Mouse (Mus musculus) hindbrain, embryonic 13.5 days (tissue): ENCODE results near the gene Slc17a2. TPM values are rescaled to one million over a fixed set of nuclear protein-coding genes. Genes with fewer than 3 reads are reported as not detected.

Source experiments
- ATAC-seq: fragments of 200-750 bp; cut with Nextera tagmentation; 2 replicates; pipeline ENCODE4 v1.8.0; 2017; ENCODE audit warnings: moderate TSS enrichment; ENCODE audit not compliant: low FRiP score
- H3K27ac ChIP-seq: fragments of 300-500 bp; sonication (generic); 2 replicates; pipeline ENCODE4 v1.5.1; 2015; ENCODE audit warnings: inconsistent platforms, mild to moderate bottlenecking, moderate library complexity
- H3K27me3 ChIP-seq: fragments of 300-500 bp; sonication (generic); 2 replicates; pipeline ENCODE4 v1.6.1; 2015; ENCODE audit warnings: mild to moderate bottlenecking, inconsistent platforms
- H3K36me3 ChIP-seq: fragments of 300-500 bp; sonication (generic); 2 replicates; pipeline ENCODE4 v1.6.1; 2015; ENCODE audit warnings: mild to moderate bottlenecking, inconsistent platforms
- H3K4me1 ChIP-seq: fragments of 300-500 bp; sonication (generic); replicated peaks from 2 replicates; pipeline ENCODE4 v1.6.1; 2015; ENCODE audit warnings: inconsistent platforms
- H3K4me2 ChIP-seq: fragments of 300-500 bp; sonication (generic); 2 replicates; pipeline ENCODE4 v1.6.1; 2015; ENCODE audit warnings: inconsistent platforms, mild to moderate bottlenecking, moderate library complexity
- H3K4me3 ChIP-seq: fragments of 300-500 bp; sonication (generic); 2 replicates; pipeline ENCODE4 v1.5.1; 2015; ENCODE audit warnings: mild to moderate bottlenecking, inconsistent platforms
- H3K9ac ChIP-seq: fragments of 300-500 bp; sonication (generic); 2 replicates; pipeline ENCODE4 v1.6.1; 2015; ENCODE audit warnings: mild to moderate bottlenecking, inconsistent platforms
- H3K9me3 ChIP-seq: fragments of 300-500 bp; sonication (generic); 2 replicates; pipeline ENCODE4 v1.6.1; 2016; ENCODE audit warnings: inconsistent platforms
- WGBS: fragments of 180-500 bp; shearing (Covaris S2); methylation state at CpG from one replicate; pipeline ENCODE4 v1.1.7; 2015; 5-methylcytosine and 5-hydroxymethylcytosine counted together
- polyA plus RNA-seq: library from polyadenylated mRNA; unstranded; fragments of >200 nt; fragmentation: Nextera tagmentation; extraction: Ambion mirVana; gene quantifications from 2 replicates; pipeline ENCODE4 v1.2.1, GENCODE M21; 2015

Slc17a2 gene
- polyA plus RNA-seq, 1 experiment from 2014 or later: not detected

DNA sequence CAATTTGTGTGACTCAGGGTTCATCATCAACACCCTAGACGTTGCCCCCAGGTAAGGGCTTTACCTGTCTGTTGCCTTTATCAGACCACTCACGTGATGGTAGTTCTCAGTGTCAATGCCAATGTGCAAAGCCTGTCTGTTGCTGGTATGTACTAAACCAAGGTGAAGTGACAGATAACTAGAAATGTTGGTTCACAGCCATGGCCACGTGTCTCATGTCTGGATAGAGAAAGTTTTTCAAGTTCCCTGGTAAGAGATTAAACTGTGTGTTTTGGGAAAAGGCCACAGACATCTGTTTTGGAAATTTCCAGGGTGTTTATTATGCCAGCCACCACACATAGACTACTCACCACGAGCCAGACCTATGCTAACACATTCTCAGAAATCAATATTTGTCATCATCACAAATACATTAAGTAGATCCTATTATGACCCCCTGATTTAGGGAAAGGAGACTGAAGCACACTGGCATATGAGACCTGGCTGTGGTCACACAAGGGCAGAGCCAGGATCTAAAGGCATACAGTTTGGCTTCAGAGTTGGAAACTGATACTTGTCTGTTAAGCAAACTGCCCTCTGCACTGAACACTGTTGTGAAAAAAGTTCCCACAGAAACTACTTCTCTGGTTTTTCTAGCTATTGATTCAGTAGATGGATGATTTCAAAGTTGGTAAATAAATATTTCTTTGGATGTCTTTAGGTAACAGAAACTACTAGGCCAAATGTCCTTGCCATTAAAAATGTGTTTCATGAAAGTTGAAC lies 13.6 kb downstream of the Slc17a2 start:
- no peak overlapping the region for H3K4me3 ChIP-seq
- no peak overlapping the region for H3K4me2 ChIP-seq
- H3K9me3 ChIP-seq: no peaks in the 10 kb centered on the region
- no peaks in the 10 kb centered on the region for H3K4me1 ChIP-seq
- H3K27me3 ChIP-seq: no peaks in the 10 kb centered on the region
- 76% methylated on average over 4 of the region's 4 CpGs for WGBS
- H3K9ac ChIP-seq: no peak overlapping the region
- H3K27ac ChIP-seq: no peak overlapping the region
- ATAC-seq: no peak
- no peaks in the 10 kb centered on the region for H3K36me3 ChIP-seq

DNA sequence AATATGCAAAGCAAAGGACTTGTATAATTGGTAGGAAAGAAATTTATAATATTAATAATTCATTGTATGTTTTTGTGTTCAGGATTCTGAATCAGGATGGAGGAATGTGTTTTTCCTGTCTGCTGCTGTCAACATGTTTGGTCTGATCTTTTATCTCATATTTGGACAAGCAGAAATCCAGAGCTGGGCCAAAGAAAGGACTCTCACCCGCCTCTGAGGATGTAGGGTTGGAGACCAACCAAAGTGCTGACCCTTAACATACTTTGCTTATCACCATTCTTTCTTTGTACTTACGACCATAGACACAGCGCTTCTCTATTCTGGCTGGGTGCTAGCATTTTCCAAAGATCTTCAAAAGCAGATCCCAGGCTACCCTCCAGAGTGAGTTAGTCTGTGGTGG lies 15.4 kb downstream of the Slc17a2 start:
- WGBS: 90% methylated on average over 3 of the region's 3 CpGs

DNA sequence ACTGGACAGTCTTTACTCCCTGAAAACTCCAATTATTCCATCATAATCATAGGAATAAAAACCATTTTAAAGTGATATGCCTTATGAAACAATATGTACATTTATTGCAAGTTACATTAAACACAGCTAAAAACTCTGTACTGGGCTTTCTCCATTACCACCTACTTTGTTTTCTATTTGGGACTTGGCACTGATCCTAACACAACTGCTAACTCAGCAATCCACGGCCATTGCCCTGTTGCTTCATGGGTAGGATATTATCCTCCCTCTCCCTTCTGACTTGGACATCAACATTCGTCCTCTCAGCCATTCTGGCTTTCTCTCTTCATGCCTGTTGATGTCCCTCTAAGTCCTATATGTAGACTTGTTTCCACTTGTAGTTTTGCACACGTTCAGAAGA lies 19.8 kb downstream of the Slc17a2 start:
- Histone ChIP-seq H3K4me2 (no peak overlapping the region), H3K9me3 (no peaks in the 10 kb centered on the region), H3K27ac (no peak overlapping the region), H3K36me3 (no peaks in the 10 kb centered on the region), H3K4me3 (no peak overlapping the region), H3K9ac (no peak overlapping the region), H3K27me3 (no peaks in the 10 kb centered on the region), H3K4me1 (no peaks in the 10 kb centered on the region)
- 81% methylated on average over 3 of the region's 3 CpGs for WGBS
- ATAC-seq: no peak

More for the DNA sequence above, 15.4 kb downstream of the Slc17a2 start:
- ATAC-seq: no peak
- H3K27ac ChIP-seq: no peak overlapping the region
- H3K4me2 ChIP-seq: no peak overlapping the region
- H3K9ac ChIP-seq: no peak overlapping the region
- H3K4me1 ChIP-seq: no peaks in the 10 kb centered on the region
- no peaks in the 10 kb centered on the region for H3K9me3 ChIP-seq
- H3K27me3 ChIP-seq: no peaks in the 10 kb centered on the region
- no peak overlapping the region for H3K4me3 ChIP-seq
- H3K36me3 ChIP-seq: no peaks in the 10 kb centered on the region

DNA sequence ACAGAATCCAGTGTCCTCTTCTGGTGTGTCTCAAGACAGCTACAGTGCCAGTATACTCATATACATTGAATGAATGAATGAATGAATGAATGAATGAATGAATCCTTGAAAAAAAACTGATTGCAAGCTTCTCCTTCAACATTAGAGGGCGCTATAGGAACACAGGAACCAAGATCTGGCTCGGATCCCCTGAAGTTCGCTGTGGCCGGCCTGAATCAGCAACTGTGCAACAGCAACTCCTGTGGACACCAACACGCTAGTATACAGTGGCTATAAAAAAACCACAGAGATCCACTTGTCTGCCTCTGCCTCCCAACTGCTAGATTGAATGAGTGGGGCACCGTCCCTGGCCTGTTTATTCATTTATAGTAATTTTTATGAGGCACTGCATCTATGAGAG lies 26.3 kb downstream of the Slc17a2 start:
- Histone ChIP-seq H3K36me3 (no peaks in the 10 kb centered on the region), H3K4me2 (no peak overlapping the region), H3K4me3 (no peak overlapping the region), H3K27me3 (no peaks in the 10 kb centered on the region), H3K4me1 (no peaks in the 10 kb centered on the region), H3K9ac (no peak overlapping the region), H3K27ac (no peak overlapping the region), H3K9me3 (no peaks in the 10 kb centered on the region)
- 12% methylated on average over 6 of the region's 6 CpGs for WGBS
- no peak for ATAC-seq

DNA sequence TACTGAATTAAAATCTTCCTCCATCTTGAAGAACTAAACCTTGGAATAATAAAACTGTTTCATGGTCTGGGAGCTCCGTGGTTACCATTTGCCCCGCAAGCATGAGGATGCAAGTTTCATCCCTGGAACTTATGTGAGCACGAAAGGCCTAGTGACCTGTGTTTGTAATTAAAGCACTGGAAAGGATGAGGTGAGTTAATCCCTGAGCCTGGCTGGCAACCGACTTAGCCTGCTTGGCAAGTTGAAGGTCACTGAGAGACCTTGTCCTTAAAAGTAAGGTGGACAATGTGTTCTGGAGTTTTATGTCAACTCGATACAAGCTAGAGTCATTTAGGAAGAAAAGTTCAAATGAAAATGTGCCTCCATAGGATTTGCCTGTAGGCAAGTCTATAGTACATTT lies 28.0 kb downstream of the Slc17a2 start:
- Histone ChIP-seq H3K27me3 (no peaks in the 10 kb centered on the region), H3K4me1 (no peaks in the 10 kb centered on the region), H3K27ac (no peak overlapping the region), H3K36me3 (no peaks in the 10 kb centered on the region), H3K4me3 (no peak overlapping the region), H3K4me2 (no peak overlapping the region), H3K9ac (no peak overlapping the region), H3K9me3 (no peaks in the 10 kb centered on the region)
- ATAC-seq: no peak
- 95% methylated on average over 5 of the region's 5 CpGs for WGBS

DNA sequence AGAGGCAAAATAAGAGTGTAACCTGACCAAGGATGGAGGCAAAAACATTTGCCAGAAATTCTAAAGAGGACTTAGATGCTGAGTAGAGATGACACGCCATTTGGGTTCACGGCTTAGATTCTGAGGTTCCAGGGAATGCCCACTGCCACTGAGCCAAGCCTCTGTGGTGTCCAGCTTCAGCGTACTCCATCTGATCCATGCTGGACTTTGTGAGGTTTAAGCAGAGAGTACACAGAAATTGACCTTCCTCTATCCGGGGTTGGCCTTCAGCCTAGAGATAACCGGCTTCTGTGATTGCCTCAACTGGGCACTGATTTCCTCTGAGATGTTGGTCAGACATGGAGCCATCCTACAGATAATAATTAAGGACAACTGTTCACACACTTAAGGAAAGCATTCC lies 29.8 kb downstream of the Slc17a2 start:
- no peak for ATAC-seq
- WGBS: 97% methylated on average over 5 of the region's 5 CpGs

DNA sequence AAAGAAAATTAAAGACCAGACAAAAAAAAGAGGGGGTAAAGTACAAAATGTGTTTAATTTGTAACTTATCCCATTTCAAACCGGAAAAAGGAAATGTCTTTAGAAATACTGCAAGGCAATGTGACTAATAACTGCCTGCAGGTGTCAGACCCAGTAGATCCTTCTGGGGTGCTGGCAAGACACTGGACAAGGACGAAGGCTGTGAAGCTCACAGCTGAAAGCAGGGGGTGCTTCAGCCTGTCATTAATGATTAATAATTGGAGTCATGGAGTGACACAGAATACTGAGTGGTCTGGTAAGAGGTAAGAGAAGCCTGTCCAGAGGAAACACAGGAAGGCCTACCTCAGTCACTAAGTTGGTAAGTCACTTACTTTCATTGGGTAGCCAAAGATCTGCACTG lies 32.5 kb downstream of the Slc17a2 start, which contains the start of gene Slc17a3:
Slc17a3 (plus strand) TSS at position 127 of the 400 bp plus-strand sequence.
- WGBS: 82% methylated on average over 2 of the region's 2 CpGs
- ATAC-seq: no peak

More for the DNA sequence above, 29.8 kb downstream of the Slc17a2 start:
- Histone ChIP-seq H3K36me3 (no peaks in the 10 kb centered on the region), H3K4me2 (no peak overlapping the region), H3K9ac (no peak overlapping the region), H3K4me3 (no peak overlapping the region), H3K27me3 (no peaks in the 10 kb centered on the region), H3K9me3 (no peaks in the 10 kb centered on the region), H3K4me1 (no peaks in the 10 kb centered on the region), H3K27ac (no peak overlapping the region)

DNA sequence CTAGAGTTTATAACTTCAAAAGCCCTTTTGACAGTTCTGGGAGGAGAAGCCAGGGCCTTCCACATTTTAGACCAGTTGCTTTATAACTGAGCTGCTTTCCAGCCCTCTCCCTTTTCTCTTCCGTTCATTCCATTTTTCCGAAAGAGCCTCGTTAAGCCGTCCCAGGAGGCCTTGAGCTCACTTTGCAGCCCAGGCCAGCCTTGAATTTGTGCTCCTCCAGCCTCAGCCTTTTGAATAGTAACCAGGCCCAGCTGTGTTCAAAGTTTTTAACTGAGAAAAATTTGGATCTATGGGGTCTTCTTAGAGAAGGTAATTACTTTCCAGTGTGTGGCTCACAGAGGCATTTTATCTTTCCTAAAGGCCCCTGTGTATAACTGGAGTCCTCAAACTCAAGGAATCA lies 39.1 kb downstream of the Slc17a2 start:
- no peak for ATAC-seq
- no peaks in the 10 kb centered on the region for H3K4me1 ChIP-seq
- 76% methylated on average over 4 of the region's 4 CpGs for WGBS
- H3K36me3 ChIP-seq: no peaks in the 10 kb centered on the region
- H3K9ac ChIP-seq: no peak overlapping the region
- H3K27ac ChIP-seq: no peak overlapping the region
- no peaks in the 10 kb centered on the region for H3K27me3 ChIP-seq
- no peak overlapping the region for H3K4me2 ChIP-seq
- no peaks in the 10 kb centered on the region for H3K9me3 ChIP-seq
- no peak overlapping the region for H3K4me3 ChIP-seq

More for the DNA sequence above, 32.5 kb downstream of the Slc17a2 start, which contains the start of gene Slc17a3:
- Histone ChIP-seq H3K9me3 (no peaks in the 10 kb centered on the region), H3K4me2 (no peak within 1 kb of the TSS), H3K4me1 (no peaks in the 10 kb centered on the region), H3K9ac (no peak within 1 kb of the TSS), H3K4me3 (no peak within 1 kb of the TSS), H3K36me3 (no peaks in the 10 kb centered on the region), H3K27me3 (no peaks in the 10 kb centered on the region), H3K27ac (no peak within 1 kb of the TSS)

DNA sequence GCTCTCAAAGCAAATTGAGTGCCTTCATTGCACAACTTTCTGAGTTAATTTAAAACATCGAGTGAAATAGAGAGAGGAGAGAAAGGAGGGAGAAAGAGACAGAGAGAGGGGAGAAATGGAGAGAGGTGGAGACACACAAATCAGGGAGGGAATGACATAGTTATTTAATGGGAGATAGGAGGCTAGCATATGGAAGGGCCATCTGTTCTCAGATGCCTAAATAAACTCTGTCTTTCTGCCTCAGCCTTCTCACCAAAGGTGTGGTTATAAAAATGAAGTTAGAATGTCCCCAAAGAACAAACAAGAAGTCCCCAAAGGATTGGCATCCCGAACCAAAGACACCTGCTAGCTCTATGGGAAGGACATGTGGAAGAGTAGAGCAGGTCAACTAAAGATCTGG lies 42.5 kb downstream of the Slc17a2 start:
- 80% methylated on average over 2 of the region's 2 CpGs for WGBS
- Histone ChIP-seq H3K4me2 (no peak overlapping the region), H3K36me3 (no peaks in the 10 kb centered on the region), H3K4me1 (0 out of 2 replicates have a peak, but pooled peaks cover 2% of the 10 kb centered on the region), H3K27me3 (no peaks in the 10 kb centered on the region), H3K4me3 (no peak overlapping the region), H3K9me3 (no peaks in the 10 kb centered on the region), H3K27ac (no peak overlapping the region), H3K9ac (no peak overlapping the region)
- ATAC-seq: no peak

DNA sequence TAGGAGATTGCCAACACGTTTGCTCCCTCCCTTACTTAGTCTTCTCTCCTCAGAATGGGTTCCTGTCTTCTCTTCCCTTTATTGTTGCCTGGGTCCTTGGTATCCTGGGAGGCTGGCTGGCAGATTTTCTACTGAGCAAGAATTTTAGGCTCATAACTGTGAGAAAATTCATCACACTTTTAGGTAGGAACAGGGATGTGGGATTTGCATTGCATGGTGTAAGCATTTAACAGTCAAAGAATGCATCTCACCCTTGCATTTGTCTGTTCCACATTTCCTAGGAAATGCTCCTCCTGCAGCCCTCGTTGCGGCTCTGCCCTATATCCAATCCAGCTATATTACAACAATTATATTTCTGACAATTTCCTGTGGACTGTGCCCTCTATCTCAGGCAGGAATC lies 49.6 kb downstream of the Slc17a2 start:
- no peaks in the 10 kb centered on the region for H3K36me3 ChIP-seq

DNA sequence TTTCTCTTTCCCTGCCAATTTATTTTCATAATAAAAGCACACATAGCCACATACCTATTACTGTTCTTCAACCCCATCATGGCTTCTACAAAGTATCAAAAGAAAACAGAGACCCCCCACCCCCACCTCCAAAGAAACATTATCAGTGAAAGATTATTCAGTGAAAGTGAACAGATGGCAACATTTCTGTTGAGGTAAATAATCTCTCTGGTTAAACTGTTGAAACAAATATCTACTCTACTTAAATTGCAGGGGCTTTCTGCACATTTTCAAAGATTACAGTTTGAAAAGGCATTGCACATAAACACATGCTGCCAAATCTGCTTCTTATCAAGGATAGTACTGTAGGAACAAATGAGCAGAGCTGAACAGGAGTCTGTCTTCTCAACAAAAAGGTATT lies 55.0 kb downstream of the Slc17a2 start:
- H3K4me2 ChIP-seq: no peak overlapping the region
- H3K9ac ChIP-seq: no peak overlapping the region
- no peaks in the 10 kb centered on the region for H3K27me3 ChIP-seq
- ATAC-seq: no peak
- H3K4me3 ChIP-seq: no peak overlapping the region
- H3K27ac ChIP-seq: no peak overlapping the region
- H3K4me1 ChIP-seq: no peaks in the 10 kb centered on the region
- H3K36me3 ChIP-seq: no peaks in the 10 kb centered on the region
- H3K9me3 ChIP-seq: no peaks in the 10 kb centered on the region

More for the DNA sequence above, 49.6 kb downstream of the Slc17a2 start:
- ATAC-seq: no peak
- H3K27ac ChIP-seq: no peak overlapping the region
- H3K4me3 ChIP-seq: no peak overlapping the region
- no peaks in the 10 kb centered on the region for H3K9me3 ChIP-seq
- 67% methylated on average over 3 of the region's 3 CpGs for WGBS
- no peak overlapping the region for H3K4me2 ChIP-seq
- H3K27me3 ChIP-seq: no peaks in the 10 kb centered on the region
- H3K4me1 ChIP-seq: 0 out of 2 replicates have a peak, but pooled peaks cover under 1% of the 10 kb centered on the region
- no peak overlapping the region for H3K9ac ChIP-seq

DNA sequence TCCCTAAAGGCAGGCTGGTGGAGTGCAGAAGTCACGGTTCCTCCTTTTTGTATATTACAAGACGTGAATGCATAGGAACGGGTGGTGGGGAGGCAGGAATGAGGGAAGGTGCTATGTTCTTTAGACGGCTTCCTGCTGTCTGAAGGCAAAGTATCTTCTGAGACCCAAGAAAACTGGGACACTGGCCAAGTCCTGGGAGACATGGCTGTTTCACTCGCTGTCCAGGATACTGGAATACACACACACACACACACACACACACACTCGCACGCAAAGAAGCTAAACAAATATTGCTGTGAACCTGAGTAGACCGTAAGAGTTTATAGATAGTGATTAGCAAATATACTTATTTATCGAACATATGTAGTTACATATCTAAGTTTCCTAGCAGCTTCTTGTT lies 57.9 kb downstream of the Slc17a2 start:
- H3K27ac ChIP-seq: no peak overlapping the region
- H3K4me2 ChIP-seq: no peak overlapping the region
- no peak overlapping the region for H3K9ac ChIP-seq
- H3K27me3 ChIP-seq: no peaks in the 10 kb centered on the region
- H3K4me3 ChIP-seq: no peak overlapping the region
- 84% methylated on average over 9 of the region's 9 CpGs for WGBS
- no peak for ATAC-seq
- H3K36me3 ChIP-seq: no peaks in the 10 kb centered on the region
- H3K4me1 ChIP-seq: no peaks in the 10 kb centered on the region
- H3K9me3 ChIP-seq: no peaks in the 10 kb centered on the region

DNA sequence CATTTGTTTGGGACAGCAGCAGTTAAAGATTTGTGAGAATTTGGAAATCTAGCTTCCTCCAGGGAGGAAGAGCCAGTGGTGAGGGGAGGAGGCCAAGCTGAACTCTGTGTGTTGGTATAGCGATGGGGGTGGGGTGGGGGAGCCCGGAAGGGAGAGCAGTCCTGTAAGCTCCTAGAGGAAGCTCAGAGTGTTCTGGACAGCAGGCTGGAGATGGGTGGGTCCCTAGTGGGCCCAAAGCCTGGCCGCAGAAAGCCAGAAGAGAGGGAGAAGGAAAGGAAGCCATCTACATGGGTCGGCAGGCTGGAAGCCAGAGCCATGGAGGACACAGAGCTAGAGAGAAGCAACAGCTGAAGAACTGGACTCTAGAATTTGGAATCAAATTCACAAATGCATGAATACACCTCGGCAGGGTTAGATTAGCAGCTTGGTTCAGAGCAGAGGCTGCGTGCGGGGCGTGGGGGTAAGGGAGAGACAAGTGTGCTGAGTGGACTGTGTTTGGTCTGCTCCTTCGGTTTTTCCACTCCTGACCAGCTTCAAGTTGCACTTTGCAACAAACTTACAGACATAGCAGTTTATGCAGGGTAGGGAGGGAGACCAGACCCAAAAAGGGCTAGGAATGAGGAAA lies 59.4 kb downstream of the Slc17a2 start:
- H3K27ac ChIP-seq: no peak overlapping the region
- no peak overlapping the region for H3K4me2 ChIP-seq
- ATAC-seq: no peak
- no peaks in the 10 kb centered on the region for H3K27me3 ChIP-seq
- no peak overlapping the region for H3K9ac ChIP-seq
- no peaks in the 10 kb centered on the region for H3K9me3 ChIP-seq
- no peaks in the 10 kb centered on the region for H3K4me1 ChIP-seq
- H3K4me3 ChIP-seq: no peak overlapping the region
- H3K36me3 ChIP-seq: no peaks in the 10 kb centered on the region
- 87% methylated on average over 9 of the region's 9 CpGs for WGBS
